In genomic region chr17:9031241-9032141, GRCm38 (mm10) we compare ENCODE assay signal across 8 mouse cellular contexts. TPM values are rescaled to one million over a fixed set of nuclear protein-coding genes. Genes with fewer than 3 reads are reported as not detected.
DNase-seq lines count a peak whose midpoint lies in the region; ATAC-seq lines count a peak whose summit lies in the region.

No protein-coding gene starts in this region.

- intact Hi-C loops in gastrocnemius, postnatal 14 days (cut with DNase I; ENCODE audit: low total_unique reads), result loop anchor here (10.0 kb wide), 1 partner anchor 113 kb away; no protein-coding TSS in a partner anchor

- ATAC-seq in common myeloid progenitor, adult 5-6 weeks (replicated peaks; ENCODE audit: low read depth, poor library complexity, severe bottlenecking), result peak; percentile 95
- peak; percentile 64 for ATAC-seq in inflammation-experienced regulatory T-cells, adult 6 months
- ATAC-seq in megakaryocyte progenitor cell, adult 5-6 weeks (replicated peaks; ENCODE audit: poor library complexity), result peak; percentile 92

- peak; percentile 84 for DNase-seq in ZHBTc4 (ENCODE audit: low read depth, low spot score)
- DNase-seq in gastrocnemius, postnatal 14 days, result peak; percentile 73
- DNase-seq in left cerebral cortex, adult 9 months (ENCODE audit: low spot score in 2 of 2), result peak; percentile 55 to 88
- DNase-seq in right cerebral cortex, postnatal 25 days, result peak; percentile 81
- DNase-seq in urinary bladder, postnatal 4 days (ENCODE audit: low spot score in 2 of 2), result peak; percentile 53 to 74

RNA-seq across cellular contexts. Expression of gene 1700010I14Rik, which starts 43.4 kb away (rescaled TPM):
- 4.0 and 7.7 TPM in 2 replicates for total RNA-seq in common myeloid progenitor, adult 5-6 weeks (2017)
- under 1 TPM; 0.22 to 0.33 TPM for total RNA-seq in gastrocnemius, postnatal 14 days (2021)
- 1 to 10 TPM; 3.1 to 5.6 (median 3.9) TPM for polyA plus RNA-seq in inflammation-experienced regulatory T-cells, adult 6 months (2017; shearing (Covaris generic))
- total RNA-seq in megakaryocyte progenitor cell, adult 5-6 weeks (2015), result 4.0 and 5.7 TPM in 2 replicates
- 5.2 and 7.6 TPM in 2 replicates for total RNA-seq in megakaryocyte progenitor cell, adult 5-6 weeks (2017)

Comparison
In these comparisons a context has a peak if more than half of its experiments do, and no peak if none do; other contexts are left out.
1. Peak in every context shown above with its lines: DNase-seq and ATAC-seq.